Mouse (Mus musculus) kidney, postnatal 14 days (tissue): ENCODE data around the gene AA986860.

Experiments used
- DNase-seq: peaks from one replicate; pipeline ENCODE4 v3.0.0; 2022; ENCODE audit warnings: mixed read lengths

Gene AA986860

DNA sequence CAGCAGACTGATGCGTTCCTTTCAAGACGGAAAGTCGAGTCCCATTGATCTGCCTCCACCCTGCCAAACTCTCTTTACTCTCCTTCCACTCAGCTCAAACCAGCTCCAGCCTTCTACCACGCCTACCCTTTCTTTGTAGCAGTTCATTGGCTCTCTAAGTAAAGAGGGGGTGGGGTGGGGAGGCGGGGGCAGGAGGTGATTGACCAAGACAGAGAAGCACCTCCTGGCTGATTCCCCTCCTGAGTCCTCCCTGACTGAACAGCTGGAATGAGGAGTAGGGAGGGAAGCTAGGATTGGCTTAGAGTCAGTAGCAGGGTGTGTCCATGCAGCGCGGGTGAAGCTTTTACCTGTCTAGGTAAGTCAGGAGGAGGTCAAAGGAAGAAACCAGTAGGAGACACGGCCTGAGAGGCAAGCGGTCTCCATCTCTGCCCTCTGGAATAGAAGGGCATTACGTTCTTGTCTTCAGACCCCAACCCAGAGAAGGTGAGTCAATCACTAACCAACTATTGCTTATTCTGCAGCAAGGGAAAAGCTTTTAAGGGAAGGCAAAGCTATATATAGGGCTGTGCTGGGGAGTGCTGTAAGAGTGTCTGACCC, at the start of gene AA986860:
TSS of gene AA986860 (plus strand) at position 236 of the 597 bp plus-strand sequence.
- peak; percentile 75 for DNase-seq

DNA sequence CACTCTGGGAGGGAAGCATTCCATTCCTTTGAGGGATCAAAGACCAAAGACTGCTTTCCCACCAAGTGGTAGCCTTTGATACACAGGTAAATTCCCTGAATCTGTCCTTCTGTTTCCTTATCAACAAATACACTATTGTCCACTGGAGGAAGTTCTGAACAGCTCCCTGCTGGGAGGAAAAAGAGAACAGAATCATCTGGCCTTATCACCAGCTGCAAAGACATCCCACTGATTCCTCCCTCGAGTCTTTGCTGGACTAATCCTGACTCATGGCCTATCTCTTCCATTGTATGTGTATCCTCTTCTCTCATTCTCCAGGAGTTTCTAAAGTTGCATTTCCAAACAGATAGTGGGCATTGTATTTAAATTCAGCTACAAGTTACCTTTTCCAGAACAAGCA, 47.9 kb upstream of the AA986860 start:
- no peak for DNase-seq

DNA sequence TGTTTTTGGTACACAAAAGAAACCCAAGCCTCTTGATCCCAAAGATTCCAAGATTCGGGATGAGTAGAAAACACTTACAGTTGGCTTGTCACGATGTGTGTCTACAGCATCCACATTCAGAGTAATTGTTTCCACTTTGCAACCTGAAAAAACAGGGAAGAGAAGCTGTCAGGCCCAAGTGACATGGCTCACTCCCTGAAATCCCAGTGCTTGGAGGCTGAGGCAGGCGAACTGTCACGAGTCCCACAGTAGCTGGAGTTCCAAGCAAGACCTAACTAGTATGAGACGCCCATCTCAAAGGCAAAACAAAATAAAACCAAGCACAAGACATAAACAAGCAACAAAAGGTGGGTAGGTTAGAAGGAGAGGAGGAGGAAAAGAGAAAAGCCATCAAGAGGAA, 33.2 kb upstream of the AA986860 start:
- no peak for DNase-seq

DNA sequence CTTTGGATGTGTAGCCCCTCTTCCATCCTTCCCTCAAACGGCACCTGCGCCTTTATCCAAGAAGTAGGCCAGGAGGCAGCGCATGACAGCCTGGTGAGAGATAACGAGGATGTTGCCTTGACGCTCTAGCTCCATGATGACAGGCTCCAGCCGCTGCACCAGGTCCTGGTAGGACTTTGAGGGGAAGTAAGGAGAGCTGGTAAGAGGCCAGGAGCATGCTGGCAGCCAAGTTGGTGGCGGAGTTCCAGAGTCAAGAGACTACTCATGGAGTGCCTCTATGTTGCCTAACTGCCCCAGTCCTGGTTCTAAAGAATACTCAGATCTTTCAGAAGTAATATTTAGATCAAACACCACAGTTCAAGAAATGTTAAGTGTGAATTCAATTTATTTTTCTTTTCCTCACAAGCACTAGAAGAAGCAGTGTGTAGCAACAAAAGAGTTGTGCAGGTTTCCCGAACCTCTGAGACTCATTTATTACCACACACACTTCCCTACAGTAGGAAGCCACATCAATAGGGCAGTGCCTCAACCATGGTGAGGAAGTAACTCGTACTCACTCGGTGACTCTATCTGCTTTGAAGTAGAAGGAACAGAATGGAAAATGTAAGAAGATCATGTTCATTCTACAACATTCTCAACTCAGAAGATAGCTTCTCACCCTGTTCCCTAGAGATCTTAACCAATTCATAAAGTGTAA, 31.7 kb upstream of the AA986860 start:
- no peak for DNase-seq

DNA sequence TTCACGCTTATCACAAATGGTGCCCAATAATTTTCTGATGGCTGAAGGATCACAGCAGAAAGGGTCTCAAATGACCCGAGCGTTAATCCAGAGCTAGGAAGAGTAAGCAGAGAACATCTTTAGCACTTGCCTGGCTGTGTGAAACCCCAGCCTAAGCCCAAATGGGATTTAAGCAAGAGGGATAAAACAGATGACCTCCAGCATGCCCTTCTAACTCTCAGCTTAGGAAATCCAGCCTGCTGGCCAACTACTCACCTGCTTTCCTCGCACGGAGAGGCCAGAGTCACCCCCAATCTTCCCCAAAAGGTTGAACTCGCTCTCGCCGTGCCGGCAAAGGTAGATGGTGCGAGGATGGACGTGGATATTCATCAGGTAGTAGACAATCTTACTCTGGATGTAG, 29.8 kb upstream of the AA986860 start:
- DNase-seq, result no peak

DNA sequence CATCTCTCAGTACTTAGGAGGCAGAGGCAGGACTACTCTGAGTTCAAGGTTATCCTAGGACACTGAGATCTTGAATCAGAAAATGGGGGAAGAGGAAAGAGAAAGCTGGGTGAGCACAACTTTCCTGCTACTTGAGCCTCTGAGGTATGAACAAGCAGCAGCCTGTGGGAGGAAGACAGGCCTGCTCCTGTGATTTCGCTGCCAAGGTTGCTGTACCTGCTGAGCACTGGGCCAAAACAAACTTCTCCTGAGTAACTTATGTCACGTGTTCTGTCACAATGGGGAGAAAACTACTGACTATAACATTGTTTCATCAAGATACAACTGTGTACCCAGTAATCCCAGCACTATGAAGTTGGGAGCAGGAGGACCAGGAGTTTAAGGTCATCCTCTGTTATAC, 28.2 kb upstream of the AA986860 start:
- no peak for DNase-seq

DNA sequence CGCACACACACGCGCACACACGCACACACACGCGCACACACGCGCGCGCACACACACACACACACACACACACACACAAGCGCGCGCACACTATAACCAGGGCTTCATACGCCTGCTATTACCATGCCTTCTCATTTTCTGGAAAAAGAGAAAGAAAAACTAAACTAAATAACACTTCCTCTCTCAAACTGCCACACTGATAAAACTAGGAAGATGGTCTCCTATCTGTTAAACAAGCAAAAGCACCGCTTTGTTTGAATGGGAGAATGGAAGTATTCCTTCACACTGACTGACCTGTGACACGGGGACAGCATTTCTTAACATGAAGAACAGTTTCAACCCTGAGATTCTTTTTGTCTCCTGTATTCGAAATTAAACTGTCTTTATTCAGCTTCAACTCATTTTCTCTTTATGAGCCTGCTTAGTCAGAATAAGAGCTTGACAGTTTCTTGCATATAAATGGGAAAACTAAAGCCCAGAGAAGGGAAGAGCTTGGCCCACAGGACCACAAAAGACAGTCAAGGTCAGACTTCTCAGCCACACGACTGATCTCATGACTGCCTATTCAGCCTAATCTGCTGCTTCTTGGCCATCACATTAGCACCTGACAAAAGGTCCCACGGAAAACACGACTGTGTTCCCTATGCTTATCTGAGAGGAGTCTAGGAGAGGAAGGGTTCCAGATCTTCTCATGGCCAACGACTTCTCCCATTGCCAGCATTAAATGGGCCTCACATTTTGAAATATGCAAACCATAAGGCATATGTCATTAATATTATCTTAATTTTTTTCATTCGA, 21.3 kb upstream of the AA986860 start:
- no peak for DNase-seq

DNA sequence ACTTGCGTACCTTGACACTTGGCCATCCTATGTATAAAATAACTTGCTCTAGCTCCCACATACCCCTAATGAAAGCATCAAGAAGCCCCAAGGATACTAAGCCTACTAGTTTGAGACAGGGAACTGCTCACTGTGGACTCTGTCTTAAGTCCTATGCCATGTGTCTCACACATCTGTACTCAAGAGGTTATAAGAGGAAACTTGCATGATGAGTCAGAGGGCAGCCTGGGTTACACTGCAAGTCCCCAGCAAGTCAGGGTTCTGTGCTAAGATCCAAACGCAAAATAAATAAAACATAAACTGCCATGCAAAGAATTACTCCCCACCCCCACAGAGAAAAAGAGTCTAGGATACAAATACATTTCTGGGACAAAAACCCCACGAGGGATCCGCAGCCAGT, 17.7 kb upstream of the AA986860 start:
- no peak for DNase-seq

DNA sequence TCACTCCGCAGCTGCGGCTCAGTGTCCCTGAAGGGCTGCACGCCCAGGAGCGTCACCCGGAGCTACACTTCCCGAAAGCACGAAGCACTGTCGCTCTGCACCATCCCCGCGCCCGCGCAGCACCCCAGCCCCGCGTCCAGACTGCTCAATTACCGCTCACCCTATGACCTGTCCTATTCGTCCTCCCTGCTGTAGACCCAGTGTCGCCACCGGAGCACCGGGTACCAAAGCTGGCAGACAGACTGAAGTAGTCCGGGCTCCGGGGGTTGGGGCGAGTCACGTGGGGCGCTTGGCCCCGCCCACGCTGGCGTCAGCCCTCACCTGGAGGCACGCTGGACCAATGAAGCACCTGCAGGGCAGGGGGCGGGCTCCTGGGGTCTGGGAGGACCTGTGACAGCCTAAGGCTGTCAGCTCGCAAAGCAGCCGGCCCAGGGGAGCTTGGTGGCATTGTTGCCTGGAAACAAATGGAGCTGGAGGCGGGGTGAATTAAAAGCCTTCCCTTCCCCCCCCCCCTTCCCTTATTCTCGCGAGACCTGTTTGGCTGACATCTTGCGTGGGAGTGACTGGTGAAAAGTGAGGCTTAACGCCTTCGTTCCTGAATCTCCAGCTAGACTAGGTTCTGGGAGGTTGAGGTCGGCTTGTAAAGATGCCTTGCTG, 16.1 kb upstream of the AA986860 start, which contains the start of gene Gm29427:
TSS of gene Gm29427 (minus strand) at position 239 of the 657 bp plus-strand sequence.
- DNase-seq, result peak; percentile 97

DNA sequence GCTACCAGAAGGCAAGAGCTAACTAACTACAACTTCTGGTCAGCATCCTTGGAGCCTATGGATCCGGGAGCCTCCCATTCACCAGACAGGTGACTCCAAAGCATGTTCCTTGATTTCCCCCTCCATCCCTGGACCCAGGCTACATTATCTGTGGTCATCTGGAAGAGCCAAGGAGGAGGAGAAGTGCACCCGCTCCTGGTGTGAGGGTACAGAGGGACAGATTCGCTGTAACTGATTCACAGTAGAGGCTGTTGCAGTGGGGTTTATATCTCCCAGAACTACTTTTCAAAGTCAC, 15.6 kb upstream of the AA986860 start:
- no peak for DNase-seq

DNA sequence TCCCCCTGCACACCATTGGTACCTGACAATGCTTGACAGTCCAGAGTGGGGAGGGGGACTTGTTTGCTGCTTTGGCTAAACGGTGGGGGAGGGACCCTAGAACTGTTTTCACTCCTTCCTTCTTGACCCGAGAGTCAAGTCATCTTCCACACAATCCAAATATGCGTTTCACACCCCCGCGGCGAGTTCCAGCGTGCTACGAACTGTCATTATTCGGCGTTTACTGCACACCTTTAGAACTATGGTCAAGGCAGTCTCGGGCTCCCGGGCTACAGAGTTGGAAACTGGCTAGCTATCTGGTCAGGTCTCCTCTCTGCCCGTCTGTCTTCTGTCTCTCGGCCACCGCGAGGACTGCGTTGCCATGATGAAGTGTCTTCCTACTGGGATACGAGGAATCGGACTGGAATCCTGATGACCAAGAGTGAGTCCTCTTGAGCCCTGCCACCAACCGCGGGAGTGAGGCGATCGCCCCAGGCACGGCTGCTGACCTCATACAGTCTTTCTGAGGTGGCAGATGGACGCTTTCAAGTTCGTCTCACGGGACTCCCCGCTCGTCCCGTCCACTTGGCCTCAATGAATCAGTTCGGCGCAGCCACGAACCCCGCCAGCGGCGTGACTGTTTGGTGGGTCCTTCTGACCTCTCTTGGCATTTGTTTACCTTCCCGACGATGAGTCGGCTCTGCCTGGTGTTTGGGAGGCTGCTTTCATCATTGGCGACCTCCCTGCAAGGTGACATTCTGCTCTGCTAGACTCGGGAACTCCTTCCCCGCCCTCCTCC, 15.1 kb upstream of the AA986860 start:
- peak; percentile 56 for DNase-seq

DNA sequence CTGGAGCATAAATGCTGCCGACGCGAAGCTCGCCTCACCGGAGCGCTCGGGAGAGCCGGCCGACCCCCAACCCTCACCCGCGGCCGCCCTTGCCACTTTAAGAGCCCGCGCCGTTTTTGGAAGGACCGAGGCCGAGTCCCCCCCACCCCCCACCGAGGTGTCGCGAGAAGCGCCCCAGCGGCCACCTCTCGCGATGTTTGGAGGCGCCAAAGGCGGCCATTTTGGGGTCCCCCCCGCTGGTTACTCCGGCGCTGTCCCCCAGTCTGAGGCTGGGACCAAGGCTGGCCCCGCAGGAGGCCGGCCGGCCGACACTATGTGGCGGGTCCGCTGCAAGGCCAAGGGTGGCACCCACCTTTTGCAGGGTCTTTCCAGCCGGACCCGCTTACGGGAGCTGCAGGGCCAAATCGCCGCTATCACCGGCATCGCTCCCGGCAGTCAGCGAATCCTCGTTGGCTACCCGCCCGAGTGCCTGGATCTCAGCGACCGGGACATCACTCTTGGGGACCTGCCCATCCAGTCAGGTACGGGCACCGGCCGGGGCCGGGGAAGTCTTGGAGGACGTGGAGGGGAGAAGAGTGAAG, 14.4 kb upstream of the AA986860 start, which contains the start of gene Yod1:
TSS of gene Yod1 (plus strand) at position 37 of the 581 bp plus-strand sequence.
- peak; percentile 93 for DNase-seq

DNA sequence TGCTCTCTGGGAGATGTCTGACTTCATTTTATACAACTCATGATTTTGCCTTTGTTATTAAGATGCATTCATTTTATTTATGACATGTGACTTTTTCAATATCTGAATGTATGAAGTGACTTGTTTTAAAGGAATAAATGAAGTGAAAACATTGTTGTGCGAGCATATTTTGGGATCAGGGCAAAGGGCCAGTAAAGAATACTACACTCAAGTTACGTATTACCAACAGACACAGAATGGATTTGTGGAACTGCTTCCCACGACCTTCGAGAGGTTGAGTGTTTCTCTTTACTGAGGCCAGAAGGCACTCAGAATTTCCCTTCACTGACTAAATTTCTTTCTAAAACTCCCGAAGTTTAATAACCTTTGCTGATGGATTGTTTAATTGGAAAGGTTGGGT, 7.6 kb upstream of the AA986860 start:
- DNase-seq, result no peak

DNA sequence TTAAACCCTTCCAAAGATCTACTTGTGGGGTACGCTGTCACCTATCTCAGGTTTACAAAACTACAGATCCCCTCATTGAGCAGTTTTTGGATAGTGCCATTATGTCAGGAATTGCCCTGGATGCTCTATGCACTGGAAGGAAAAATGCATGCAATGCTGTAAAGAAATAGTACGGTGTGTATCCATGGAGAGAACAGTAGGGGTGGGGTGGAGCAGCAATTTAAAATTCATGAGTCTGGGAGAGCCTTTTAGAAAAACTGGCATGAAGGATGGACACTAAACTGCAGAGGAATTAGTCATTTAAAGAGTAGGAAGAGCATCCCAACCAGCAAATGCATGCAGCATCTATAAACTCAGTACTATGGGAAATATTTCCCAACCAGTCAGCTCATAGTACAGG, 5.4 kb upstream of the AA986860 start:
- DNase-seq, result no peak

DNA sequence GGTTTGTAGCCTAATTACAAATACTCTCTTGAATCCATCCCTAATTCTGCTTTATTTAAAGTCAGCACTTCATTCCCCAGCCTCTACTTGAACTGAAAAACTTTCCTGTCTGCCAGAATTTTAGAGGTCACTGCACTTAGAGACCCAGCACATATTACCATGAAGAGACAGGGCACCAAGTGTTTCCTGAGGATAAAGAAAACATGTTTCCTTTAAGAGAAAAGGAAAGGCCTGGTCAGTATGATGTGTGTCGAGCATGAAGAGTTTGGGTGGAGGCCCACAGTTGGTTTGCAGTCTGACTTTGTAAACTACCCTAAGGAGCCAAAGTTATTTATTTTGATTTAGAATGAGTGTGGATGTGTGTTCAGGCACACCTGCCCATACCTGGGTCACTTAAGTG, 3.7 kb upstream of the AA986860 start:
- DNase-seq, result no peak

DNA sequence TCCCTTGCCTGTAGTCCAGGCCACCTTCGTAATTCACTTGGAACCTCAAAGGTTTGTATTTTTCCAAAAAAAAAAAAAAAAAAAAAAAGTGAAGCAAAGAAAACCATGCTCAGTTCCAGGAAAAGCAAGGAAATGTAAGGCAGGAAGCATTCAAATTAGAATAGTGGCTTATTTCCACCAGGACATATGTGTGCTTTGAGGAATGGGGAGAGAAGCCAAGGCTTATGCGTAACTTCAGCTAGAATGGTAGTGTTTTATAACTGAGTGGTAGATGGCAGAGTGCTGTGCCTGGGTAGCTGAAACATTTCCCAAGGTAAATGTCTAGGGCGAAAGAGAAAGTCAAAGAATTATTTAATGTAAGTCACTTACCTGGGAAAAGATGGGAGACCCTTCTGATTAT, 3.1 kb upstream of the AA986860 start:
- no peak for DNase-seq

DNA sequence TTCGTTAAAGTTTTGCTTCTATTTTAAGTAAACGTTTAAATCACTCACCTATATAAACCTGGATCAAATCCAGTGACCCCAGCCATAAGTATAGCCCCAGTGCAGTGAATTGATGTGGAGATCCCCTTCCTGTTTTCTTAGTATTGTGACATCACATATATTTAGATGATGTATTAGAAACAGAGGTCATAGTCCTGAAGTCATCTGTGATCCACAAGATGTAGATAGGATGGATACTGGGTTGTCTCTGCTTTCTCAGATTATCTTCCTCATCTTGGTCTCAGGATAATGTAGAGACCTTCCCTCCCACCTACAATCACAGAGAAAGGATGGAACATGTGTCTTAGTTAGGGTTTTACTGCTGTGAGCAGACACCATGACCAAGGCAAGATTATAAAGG, 2.6 kb upstream of the AA986860 start, which contains the start of gene Pfkfb2:
TSS of gene Pfkfb2 (minus strand) at position 101 of the 400 bp plus-strand sequence.
- DNase-seq, result no peak

DNA sequence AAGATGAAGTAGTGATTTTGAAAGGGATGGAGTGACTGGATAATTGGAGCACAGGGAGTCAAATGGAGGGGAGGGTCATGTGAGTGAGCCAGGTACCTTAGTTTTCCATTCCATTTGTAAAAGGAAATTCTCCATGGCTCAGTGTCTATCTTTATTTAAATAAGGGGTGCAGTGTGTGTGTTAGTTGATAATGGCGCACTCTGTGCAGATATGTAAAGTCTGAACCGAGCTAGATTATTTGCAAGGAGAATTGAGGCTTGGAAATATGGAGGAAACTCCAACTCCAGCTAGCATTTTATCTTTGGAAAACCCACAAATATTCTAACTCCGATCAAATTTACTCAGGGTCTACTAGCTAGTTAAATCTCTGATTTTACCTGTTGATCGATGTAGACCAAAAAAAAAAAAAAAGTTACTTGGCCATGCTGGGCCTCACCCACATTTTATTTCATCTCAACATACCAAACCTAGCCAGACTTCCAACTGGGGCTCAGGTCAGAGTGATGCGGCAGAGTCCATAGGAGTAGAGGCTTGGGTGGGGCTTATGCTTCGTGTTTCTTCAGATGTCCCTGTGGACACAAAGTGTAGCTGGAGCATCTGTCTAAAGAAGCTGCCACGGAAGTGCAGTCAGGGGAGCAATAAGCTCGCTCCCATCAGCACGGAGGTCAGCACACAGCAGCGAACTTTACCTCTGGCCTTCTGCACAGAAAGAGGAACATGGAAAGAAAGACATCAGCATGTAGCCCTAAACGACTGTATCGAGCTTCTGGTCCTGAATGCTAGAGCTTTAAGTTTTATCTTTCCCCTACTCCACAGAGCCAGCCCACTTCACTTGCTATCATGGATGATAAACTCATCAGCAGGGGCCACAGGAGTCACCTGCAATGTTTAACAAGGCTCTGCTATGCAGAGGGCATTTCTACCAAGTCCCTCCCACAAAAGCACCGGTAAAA, 1.2 kb downstream of the AA986860 start:
- no peak for DNase-seq

DNA sequence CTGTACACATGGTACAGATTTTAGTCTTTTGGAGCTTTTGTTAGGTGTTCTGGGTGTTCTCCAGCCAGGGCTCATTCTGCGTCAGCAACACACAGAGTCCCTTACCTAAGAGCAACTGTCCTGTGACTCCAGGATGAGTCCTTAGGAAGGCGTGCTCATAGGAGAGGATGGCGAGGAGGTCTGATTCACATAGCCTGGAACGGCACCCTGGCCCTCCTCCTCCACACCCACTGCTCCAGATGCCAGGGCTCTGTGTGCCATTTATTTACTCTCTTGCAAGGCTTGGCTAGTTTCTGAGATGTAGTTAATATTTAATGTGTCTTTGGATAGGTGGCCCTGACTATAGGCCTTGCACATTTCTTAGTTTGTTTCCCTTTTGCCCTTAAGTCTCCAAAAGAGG, 1.9 kb downstream of the AA986860 start:
- DNase-seq, result peak; percentile 79

DNA sequence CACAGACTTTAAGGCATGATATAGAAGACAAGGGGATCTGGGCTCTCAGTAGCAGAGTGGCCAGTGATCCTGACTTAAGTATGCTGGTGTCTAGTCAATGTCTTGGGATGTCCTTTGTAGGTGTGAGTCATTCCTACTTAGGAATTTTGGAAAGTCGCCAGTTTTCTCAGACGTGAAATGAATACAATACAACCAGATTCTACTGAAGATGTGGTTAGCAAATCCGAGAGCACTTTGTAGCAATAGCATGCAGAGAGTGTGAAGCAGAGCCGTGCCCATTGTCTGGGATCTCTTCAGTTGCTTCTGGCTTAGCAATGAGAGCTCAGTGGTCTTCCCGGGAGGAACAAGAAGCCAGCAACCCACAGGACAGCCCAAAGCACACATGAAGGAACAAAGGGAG, 2.7 kb downstream of the AA986860 start:
- DNase-seq, result peak; percentile 47

DNA sequence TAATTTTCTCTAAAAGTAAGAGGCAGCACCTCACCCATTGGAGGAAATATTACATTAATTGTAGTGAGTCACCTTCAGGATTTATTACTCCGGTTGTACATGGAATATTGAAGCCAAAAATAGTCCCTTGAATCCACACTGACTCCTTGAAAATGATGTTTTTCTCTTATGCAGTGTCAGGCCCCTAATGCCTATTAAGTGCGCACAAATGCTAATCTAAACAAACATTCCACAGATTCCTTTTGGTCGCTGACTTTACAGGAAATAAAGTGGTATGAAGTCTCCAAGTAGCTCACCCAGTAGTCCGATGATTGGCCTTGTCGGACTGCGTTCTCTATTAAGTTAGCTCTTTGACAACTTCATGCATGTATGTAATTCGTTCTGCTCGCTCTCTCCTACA, 3.1 kb downstream of the AA986860 start:
- peak; percentile 14 for DNase-seq
